Mouse (Mus musculus): ENCODE measurements around the gene Htra3. TPM values are rescaled to one million over a fixed set of nuclear protein-coding genes. Genes with fewer than 3 reads are reported as not detected.

Gene Htra3
- polyA plus RNA-seq, 1 experiment from 2014 or later, result 3.7 TPM

DNA sequence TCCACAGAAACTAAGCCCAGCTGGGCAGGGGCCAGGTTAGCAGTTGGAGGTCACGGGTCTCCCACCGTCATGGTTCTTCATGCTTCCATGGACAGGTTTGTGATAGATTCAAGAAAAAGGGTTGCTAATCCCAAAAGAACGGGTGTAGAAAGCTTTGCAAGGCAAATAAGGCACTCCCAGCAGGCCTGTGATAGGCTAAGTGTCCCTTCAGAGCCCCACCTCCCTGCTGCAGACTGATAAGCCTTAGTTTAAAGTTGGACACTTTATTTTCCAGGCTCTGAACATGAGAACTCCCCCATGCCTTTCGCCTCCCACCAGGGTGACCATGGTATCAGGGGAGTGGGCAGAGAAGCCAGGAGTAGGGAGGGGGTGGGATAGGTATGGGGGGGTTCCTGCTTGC lies 35.5 kb downstream of the Htra3 start:
- no peaks in the 10 kb centered on the region for H3K27me3 ChIP-seq (ENCODE audit: control insufficient read depth, insufficient read depth, low read length)
- H3K27ac ChIP-seq (ENCODE audit: low read depth, low read length), result no peak overlapping the region
- H3K4me1 ChIP-seq (ENCODE audit: control insufficient read depth, insufficient read depth, low read length), result peaks cover 4% of the 10 kb centered on the region; the same call in 1 of the 2 replicates
- H3K9me3 ChIP-seq (replicated peaks; ENCODE audit: control insufficient read depth, low read length), result no peaks in the 10 kb centered on the region
- H3K36me3 ChIP-seq (ENCODE audit: control insufficient read depth, insufficient read depth, low read length), result no peaks in the 10 kb centered on the region
- 55% methylated on average over 4 of the region's 4 CpGs for WGBS (ENCODE audit: insufficient replicate concordance)
- ATAC-seq (replicated peaks; ENCODE audit: insufficient number of reproducible peaks, low FRiP score, low TSS enrichment), result no peak
- H3K4me2 ChIP-seq, result no peak overlapping the region
- no peak overlapping the region for H3K4me3 ChIP-seq (ENCODE audit: low read depth, low read length)
- H3K9ac ChIP-seq (ENCODE audit: low read depth, low read length), result no peak overlapping the region

DNA sequence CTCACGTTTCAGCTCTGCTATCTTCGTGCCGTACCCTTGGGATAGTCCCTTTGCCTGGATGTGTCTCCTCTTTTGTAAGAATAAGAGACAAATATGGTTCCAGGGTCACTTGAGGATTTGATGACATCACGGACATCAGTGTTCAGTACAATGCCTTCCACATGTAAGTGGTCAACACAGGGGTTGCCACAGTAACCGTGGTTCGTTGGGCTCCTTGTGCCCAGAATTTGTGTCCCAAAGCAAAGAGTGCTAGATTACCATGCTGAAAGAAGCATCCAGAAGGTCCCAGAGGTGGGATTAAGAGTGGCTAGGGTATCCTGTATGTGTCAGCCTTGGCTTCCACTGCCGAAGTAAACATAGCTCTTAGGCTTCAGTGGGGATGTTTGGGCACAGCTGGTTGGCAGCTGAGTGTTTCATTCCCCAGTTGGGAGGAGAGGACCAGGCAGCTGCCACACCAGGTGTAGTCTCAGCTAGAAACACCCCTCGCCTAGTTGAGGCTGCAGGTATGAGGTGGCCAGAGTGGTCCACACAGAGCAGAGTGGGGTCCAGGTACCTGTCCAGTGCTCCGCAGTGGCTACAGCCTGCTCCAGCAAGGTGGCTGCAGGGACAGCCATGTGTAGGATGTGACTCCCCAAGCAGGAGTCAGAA lies 36.1 kb downstream of the Htra3 start:
- Histone ChIP-seq H3K9ac (ENCODE audit: low read depth, low read length) (no peak overlapping the region), H3K4me2 (no peak overlapping the region), H3K27me3 (ENCODE audit: control insufficient read depth, insufficient read depth, low read length) (no peaks in the 10 kb centered on the region), H3K4me3 (ENCODE audit: low read depth, low read length) (no peak overlapping the region), H3K4me1 (ENCODE audit: control insufficient read depth, insufficient read depth, low read length) (peaks cover 4% of the 10 kb centered on the region; the same call in 1 of the 2 replicates), H3K36me3 (ENCODE audit: control insufficient read depth, insufficient read depth, low read length) (no peaks in the 10 kb centered on the region), H3K27ac (ENCODE audit: low read depth, low read length) (no peak overlapping the region), H3K9me3 (replicated peaks; ENCODE audit: control insufficient read depth, low read length) (no peaks in the 10 kb centered on the region)
- no peak for ATAC-seq (replicated peaks; ENCODE audit: insufficient number of reproducible peaks, low FRiP score, low TSS enrichment)
- WGBS (ENCODE audit: insufficient replicate concordance), result 76% methylated on average over 9 of the region's 9 CpGs

DNA sequence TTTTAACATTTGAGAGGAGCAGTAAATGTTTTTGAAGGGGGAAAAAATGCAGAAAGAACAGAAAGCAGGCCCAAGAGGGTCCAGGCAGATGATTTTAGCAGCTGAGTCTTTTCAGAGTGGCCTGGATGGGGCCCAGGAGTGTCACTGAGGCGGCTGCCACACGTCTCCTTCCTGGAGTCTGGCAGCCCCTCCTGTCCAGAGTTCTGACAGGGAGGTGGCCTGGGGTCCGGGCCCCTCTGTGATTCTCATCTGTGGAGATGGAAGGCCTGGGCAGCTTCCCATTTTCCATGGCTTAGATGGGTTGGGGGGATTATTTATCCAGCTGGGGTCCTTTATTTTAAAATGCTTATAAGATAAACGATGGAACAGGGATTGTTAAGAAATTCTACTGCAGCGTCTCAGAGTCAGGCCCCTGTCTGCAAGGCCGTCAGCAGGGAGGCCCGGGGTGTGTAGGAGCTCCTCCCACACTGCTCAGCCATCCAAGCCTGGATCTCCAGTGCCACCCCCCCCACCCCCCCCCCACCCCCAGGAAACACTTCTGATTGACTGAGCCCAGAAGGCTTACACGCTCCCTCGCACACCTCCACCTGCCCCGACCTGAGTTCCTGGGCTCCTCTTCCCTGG lies 37.5 kb downstream of the Htra3 start:
- no peak for ATAC-seq (replicated peaks; ENCODE audit: insufficient number of reproducible peaks, low FRiP score, low TSS enrichment)
- WGBS (ENCODE audit: insufficient replicate concordance), result 36% methylated on average over 10 of the region's 10 CpGs

DNA sequence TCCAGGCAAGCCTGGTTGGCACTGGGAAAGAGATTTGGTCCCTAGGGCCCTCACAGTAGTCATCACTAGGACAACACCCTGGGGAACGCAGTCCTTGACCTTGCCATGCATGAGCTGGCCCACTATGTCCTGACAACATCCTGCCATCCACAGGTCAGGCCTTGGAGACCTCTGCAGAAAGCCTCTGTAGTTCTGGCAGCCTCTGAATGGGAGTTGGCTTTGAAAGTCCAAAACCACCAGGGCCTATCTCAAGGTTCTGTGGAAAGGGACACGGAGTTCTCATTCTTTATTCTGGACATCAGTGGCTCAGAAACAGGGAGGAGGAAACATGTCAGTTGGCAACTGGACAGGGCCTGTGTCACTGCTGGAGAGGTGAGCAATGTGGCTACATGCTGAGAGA lies 43.6 kb downstream of the Htra3 start:
- WGBS (ENCODE audit: insufficient replicate concordance), result 80% methylated on average over 2 of the region's 2 CpGs

More for the DNA sequence above, 37.5 kb downstream of the Htra3 start:
- no peaks in the 10 kb centered on the region for H3K27me3 ChIP-seq (ENCODE audit: control insufficient read depth, insufficient read depth, low read length)
- H3K9ac ChIP-seq (ENCODE audit: low read depth, low read length), result no peak overlapping the region
- H3K4me3 ChIP-seq (ENCODE audit: low read depth, low read length), result no peak overlapping the region
- peaks cover 4% of the 10 kb centered on the region; the same call in 1 of the 2 replicates for H3K4me1 ChIP-seq (ENCODE audit: control insufficient read depth, insufficient read depth, low read length)
- no peak overlapping the region for H3K4me2 ChIP-seq
- H3K27ac ChIP-seq (ENCODE audit: low read depth, low read length), result no peak overlapping the region
- H3K9me3 ChIP-seq (replicated peaks; ENCODE audit: control insufficient read depth, low read length), result no peaks in the 10 kb centered on the region
- H3K36me3 ChIP-seq (ENCODE audit: control insufficient read depth, insufficient read depth, low read length), result no peaks in the 10 kb centered on the region

DNA sequence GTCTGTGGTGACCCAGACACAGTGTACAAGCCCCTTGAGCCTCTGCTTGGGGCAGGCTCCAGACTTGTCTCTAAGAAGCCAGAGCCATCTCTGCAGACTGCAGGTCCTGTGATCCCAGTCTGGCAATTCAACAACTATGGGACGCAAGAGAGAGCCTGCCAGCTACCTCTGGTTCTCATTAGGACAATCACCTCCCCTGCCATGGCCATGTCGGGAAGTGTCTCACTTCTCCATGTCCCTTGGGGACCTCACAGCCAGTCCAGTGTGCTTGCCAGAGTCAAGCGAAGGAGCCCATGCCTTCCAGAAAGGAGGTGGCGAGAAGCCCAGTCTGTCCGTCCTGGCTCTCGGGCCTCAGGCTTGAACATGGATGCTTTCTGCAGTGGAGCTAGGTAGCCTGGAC lies 46.7 kb downstream of the Htra3 start:
- Histone ChIP-seq H3K27ac (ENCODE audit: low read depth, low read length) (no peak overlapping the region), H3K27me3 (ENCODE audit: control insufficient read depth, insufficient read depth, low read length) (no peaks in the 10 kb centered on the region; the same call in 1 of the 2 replicates), H3K4me2 (no peak overlapping the region), H3K36me3 (ENCODE audit: control insufficient read depth, insufficient read depth, low read length) (no peaks in the 10 kb centered on the region), H3K4me1 (ENCODE audit: control insufficient read depth, insufficient read depth, low read length) (no peaks in the 10 kb centered on the region), H3K9ac (ENCODE audit: low read depth, low read length) (no peak overlapping the region), H3K9me3 (replicated peaks; ENCODE audit: control insufficient read depth, low read length) (no peaks in the 10 kb centered on the region), H3K4me3 (ENCODE audit: low read depth, low read length) (no peak overlapping the region)
- WGBS (ENCODE audit: insufficient replicate concordance), result 80% methylated on average over 6 of the region's 6 CpGs
- no peak for ATAC-seq (replicated peaks; ENCODE audit: insufficient number of reproducible peaks, low FRiP score, low TSS enrichment)

More for the DNA sequence above, 43.6 kb downstream of the Htra3 start:
- H3K27me3 ChIP-seq (ENCODE audit: control insufficient read depth, insufficient read depth, low read length), result no peaks in the 10 kb centered on the region
- no peak overlapping the region for H3K9ac ChIP-seq (ENCODE audit: low read depth, low read length)
- no peaks in the 10 kb centered on the region for H3K9me3 ChIP-seq (replicated peaks; ENCODE audit: control insufficient read depth, low read length)
- no peaks in the 10 kb centered on the region for H3K4me1 ChIP-seq (ENCODE audit: control insufficient read depth, insufficient read depth, low read length)
- no peak overlapping the region for H3K4me2 ChIP-seq
- H3K27ac ChIP-seq (ENCODE audit: low read depth, low read length), result no peak overlapping the region
- no peak overlapping the region for H3K4me3 ChIP-seq (ENCODE audit: low read depth, low read length)
- no peak for ATAC-seq (replicated peaks; ENCODE audit: insufficient number of reproducible peaks, low FRiP score, low TSS enrichment)
- H3K36me3 ChIP-seq (ENCODE audit: control insufficient read depth, insufficient read depth, low read length), result no peaks in the 10 kb centered on the region

DNA sequence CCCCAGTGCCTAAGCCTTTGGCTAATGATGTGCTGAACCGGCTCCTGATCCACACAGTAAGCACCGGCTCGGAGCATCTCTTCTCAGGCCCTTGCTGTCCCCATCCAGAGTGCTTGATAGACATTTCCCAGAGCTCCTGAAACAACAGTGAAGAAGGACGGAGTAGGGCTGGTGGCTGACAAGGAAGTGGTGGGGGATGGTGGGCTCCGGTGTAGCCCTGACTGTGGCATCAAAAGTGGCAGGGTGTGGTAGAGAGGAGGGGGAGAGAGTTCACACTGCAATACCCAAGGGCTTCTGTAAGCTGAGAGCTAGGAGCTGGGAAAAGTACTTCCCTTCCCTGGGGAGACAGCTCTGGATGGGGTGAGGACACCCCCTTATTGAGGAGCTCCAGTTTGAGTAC lies 47.8 kb downstream of the Htra3 start:
- ATAC-seq (replicated peaks; ENCODE audit: insufficient number of reproducible peaks, low FRiP score, low TSS enrichment), result no peak
- Histone ChIP-seq H3K4me3 (ENCODE audit: low read depth, low read length) (no peak overlapping the region), H3K27me3 (ENCODE audit: control insufficient read depth, insufficient read depth, low read length) (no peaks in the 10 kb centered on the region; the same call in 1 of the 2 replicates), H3K4me1 (ENCODE audit: control insufficient read depth, insufficient read depth, low read length) (no peaks in the 10 kb centered on the region), H3K9ac (ENCODE audit: low read depth, low read length) (no peak overlapping the region), H3K9me3 (replicated peaks; ENCODE audit: control insufficient read depth, low read length) (no peaks in the 10 kb centered on the region), H3K36me3 (ENCODE audit: control insufficient read depth, insufficient read depth, low read length) (no peaks in the 10 kb centered on the region), H3K4me2 (no peak overlapping the region), H3K27ac (ENCODE audit: low read depth, low read length) (no peak overlapping the region)
- 38% methylated on average over 5 of the region's 5 CpGs for WGBS (ENCODE audit: insufficient replicate concordance)

DNA sequence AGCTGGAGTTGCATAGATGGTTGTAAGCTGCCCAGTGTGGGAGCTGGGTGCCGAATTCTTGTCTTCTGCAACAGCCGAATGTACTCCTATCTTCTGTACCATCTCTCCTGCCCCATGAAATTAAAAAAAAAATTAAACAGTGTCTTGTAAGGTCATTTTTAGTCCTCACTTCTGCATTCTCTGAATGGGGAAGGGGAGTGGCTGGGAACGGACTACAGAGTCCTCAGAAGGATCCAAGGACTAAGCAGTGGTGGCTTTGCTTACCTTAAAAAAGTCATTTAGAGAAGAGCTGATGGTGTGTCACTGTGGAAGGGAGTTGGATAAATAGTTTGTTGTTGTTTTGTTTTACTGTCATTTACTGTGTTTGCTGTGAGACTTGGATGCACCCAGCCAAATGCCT lies 48.4 kb downstream of the Htra3 start:
- Histone ChIP-seq H3K9me3 (replicated peaks; ENCODE audit: control insufficient read depth, low read length) (no peaks in the 10 kb centered on the region), H3K27me3 (ENCODE audit: control insufficient read depth, insufficient read depth, low read length) (no peaks in the 10 kb centered on the region; the same call in 1 of the 2 replicates), H3K4me3 (ENCODE audit: low read depth, low read length) (no peak overlapping the region), H3K27ac (ENCODE audit: low read depth, low read length) (no peak overlapping the region), H3K4me1 (ENCODE audit: control insufficient read depth, insufficient read depth, low read length) (no peaks in the 10 kb centered on the region), H3K9ac (ENCODE audit: low read depth, low read length) (no peak overlapping the region), H3K4me2 (no peak overlapping the region), H3K36me3 (ENCODE audit: control insufficient read depth, insufficient read depth, low read length) (no peaks in the 10 kb centered on the region)
- 78% methylated on average over 3 of the region's 3 CpGs for WGBS (ENCODE audit: insufficient replicate concordance)
- no peak for ATAC-seq (replicated peaks; ENCODE audit: insufficient number of reproducible peaks, low FRiP score, low TSS enrichment)

DNA sequence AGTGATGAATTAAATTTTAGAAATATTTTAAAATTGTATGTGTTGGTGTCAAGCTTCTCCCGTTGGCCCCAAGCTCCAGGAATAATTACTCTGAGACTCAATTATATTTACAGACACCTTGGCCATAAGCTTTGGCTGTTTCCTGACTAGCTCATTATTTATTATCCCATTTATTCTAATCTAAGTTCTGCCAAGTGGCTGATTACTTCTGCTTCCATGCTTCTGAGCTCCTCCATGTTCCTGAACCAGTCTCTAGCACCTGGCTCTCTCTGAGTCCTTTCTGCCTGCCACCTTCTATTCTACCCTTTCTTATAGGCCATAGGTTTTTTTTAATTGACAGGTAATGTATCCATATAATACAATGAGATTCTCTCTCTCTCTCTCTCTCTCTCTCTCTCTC lies 48.9 kb downstream of the Htra3 start:
- H3K4me1 ChIP-seq (ENCODE audit: control insufficient read depth, insufficient read depth, low read length), result no peaks in the 10 kb centered on the region
- no peaks in the 10 kb centered on the region; the same call in 1 of the 2 replicates for H3K27me3 ChIP-seq (ENCODE audit: control insufficient read depth, insufficient read depth, low read length)
- 93% methylated on average over 1 of the region's 1 CpGs for WGBS (ENCODE audit: insufficient replicate concordance)
- no peaks in the 10 kb centered on the region for H3K36me3 ChIP-seq (ENCODE audit: control insufficient read depth, insufficient read depth, low read length)
- H3K4me2 ChIP-seq, result no peak overlapping the region
- H3K9ac ChIP-seq (ENCODE audit: low read depth, low read length), result no peak overlapping the region
- no peak overlapping the region for H3K27ac ChIP-seq (ENCODE audit: low read depth, low read length)
- no peak overlapping the region for H3K4me3 ChIP-seq (ENCODE audit: low read depth, low read length)
- ATAC-seq (replicated peaks; ENCODE audit: insufficient number of reproducible peaks, low FRiP score, low TSS enrichment), result no peak
- no peaks in the 10 kb centered on the region for H3K9me3 ChIP-seq (replicated peaks; ENCODE audit: control insufficient read depth, low read length)

DNA sequence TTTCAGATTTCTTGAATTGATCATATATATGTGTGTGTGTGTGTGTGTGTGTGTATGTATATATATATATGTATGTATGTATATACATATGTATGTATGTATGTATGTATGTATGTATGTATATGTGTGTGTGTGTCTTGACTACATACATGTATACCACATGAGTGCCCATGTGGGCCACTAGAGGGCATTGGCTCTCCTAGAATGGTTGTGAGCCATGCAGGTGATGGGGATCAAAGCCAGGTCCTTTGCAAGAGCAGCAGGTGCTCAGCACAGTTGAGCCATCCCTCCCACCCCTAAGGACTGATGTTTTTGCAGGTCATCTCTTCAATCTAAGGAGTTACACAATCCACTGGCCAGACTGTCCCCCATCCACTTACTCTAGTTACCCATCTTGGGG lies 50.2 kb downstream of the Htra3 start:
- no peaks in the 10 kb centered on the region for H3K9me3 ChIP-seq (replicated peaks; ENCODE audit: control insufficient read depth, low read length)
- no peaks in the 10 kb centered on the region for H3K36me3 ChIP-seq (ENCODE audit: control insufficient read depth, insufficient read depth, low read length)
- H3K4me1 ChIP-seq (ENCODE audit: control insufficient read depth, insufficient read depth, low read length), result no peaks in the 10 kb centered on the region
- no peak overlapping the region for H3K27ac ChIP-seq (ENCODE audit: low read depth, low read length)
- peaks cover 3% of the 10 kb centered on the region; the same call in 1 of the 2 replicates for H3K27me3 ChIP-seq (ENCODE audit: control insufficient read depth, insufficient read depth, low read length)
- H3K4me3 ChIP-seq (ENCODE audit: low read depth, low read length), result no peak overlapping the region
- H3K4me2 ChIP-seq, result no peak overlapping the region
- H3K9ac ChIP-seq (ENCODE audit: low read depth, low read length), result no peak overlapping the region
- ATAC-seq (replicated peaks; ENCODE audit: insufficient number of reproducible peaks, low FRiP score, low TSS enrichment), result no peak
